Mouse (Mus musculus) A20 (cell line): Measurements from ENCODE around the gene Hmgn3.

Experiments used
- DNase-seq: peaks from one replicate; pipeline ENCODE4 v3.0.0-alpha.2; 2011; ENCODE audit warnings: low read depth, low spot score

The Hmgn3 gene

DNA sequence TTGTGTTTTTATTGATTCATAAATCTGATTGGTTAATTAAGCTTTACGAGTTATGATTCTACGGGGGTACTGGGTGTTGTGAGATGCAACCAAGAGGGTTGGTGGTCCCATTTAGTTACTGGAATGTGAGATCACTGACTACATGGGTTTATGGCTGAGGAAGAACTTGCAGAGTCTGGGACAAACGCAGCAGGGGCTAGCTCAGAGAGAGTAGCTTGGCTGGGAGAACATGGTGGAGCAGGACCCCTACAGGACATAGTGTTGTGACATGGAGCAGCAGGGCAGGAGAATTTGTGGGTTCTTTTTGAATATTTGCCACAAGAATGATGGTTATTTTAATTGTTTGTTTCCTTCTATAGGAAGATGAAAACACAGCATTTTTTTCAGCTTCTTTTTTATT is 45.7 kb downstream of the Hmgn3 start:
- DNase-seq, result no peak

DNA sequence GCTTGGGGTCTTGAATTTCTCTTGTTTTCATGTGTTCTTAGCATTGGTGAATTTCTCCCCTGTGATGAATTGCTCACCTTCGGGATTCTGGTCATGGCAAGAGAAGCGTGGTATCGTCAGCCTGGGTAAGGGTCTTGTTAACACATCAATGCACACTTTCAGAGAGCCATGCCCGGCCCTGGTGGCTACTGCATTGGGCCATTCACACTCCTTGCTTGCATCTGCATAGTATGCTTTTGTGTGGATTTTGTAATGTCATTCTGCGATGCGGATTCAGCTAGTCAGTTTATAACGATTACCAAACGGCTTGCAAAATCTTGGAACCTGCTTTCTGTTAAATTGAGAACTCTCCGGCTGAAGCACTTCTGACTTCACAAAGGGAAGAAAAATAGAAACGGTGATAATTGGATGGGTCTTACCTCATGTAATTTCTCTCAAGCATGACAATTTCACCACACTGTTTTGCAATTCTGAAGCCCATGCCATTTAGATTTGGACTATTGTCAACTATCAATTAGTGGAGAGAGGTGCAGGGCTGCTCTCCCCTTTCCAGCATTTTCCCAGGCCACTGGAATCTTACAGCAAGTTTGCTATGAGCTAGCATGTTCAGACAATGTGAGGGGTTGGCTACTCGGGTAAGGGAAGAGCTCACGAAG is 47.7 kb downstream of the Hmgn3 start:
- no peak for DNase-seq

DNA sequence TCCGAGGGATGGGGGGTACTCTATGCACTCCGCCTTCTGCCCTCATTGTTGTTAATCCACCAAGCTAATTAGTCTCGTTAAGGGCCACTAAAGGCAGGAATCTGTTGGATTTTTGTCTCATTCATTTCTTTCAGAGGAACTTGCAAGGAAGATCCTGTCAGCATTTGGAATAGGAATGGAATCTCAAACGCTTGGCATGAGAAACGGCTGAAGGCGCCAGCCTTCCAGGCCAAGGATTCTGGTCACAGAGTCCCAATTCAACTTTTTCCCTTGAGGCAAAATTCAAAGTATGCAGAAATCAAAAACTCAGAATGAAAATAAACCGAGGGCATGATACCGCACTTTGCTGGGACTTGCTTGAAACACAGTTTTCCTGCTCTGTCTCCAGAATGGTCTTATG is 48.7 kb downstream of the Hmgn3 start:
- no peak for DNase-seq

DNA sequence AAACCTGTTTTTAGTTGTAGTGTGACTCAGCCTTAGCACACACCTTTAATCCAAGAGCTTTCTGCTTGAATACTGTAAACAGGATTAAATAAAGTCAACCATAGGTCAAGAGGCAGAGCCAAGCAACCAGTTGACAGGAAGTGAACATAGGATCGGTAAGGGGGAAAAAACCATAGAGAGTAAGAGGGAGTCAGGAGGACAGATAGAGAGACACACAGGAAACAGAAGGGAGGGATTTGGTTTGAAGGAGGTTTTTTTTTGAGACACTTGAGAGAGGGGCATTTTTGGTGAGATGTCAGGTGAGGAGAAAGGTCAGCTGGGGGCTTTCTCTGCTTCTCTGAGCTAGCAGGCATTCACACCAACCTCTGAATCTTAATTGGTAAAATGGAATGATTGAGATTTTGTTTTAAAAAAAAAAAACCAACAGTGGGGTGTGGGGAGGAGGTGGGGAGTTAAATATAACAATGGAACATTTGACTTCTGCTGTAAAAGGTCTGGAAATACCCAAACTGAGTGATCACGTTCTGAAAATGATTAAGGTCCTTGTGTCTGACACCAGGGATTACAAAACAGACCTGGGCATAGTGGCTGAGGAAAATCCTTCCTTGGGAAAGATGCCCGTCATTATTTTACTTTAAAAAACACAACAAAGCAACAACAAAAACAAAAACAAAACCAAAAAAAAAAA is 51.7 kb downstream of the Hmgn3 start:
- DNase-seq, result no peak

DNA sequence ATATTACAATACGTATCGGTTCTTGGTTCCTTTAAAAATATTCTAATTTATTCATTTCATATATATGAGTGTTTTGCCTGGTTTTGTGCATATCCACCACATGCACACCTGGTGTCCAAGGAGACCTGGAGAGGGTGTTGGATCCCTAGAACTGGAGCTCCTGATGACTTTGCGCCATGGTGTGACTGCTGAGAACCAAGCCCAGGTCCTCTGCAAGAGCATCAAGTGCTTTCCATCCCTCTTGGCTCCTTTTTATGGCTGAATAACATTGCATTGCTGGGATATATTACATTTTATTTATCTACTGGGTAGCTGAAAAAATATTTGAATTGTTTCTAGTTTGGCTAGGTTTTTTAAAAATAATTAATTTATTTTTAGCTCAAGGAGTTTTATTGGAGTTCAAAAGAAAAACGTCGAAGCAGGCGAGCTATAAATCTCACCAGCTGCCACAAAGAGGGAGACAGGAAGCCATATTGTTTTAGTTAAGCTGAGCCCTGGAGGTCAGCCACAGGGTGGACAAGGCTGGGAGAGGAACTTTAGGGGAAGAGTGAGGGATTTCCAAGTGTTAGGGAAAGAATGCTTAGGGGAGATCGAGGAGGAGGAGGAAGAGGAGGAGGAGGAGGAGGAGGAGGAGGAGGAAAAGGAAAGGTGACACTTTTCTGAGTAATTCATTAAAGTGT is 62.6 kb downstream of the Hmgn3 start:
- DNase-seq, result no peak

DNA sequence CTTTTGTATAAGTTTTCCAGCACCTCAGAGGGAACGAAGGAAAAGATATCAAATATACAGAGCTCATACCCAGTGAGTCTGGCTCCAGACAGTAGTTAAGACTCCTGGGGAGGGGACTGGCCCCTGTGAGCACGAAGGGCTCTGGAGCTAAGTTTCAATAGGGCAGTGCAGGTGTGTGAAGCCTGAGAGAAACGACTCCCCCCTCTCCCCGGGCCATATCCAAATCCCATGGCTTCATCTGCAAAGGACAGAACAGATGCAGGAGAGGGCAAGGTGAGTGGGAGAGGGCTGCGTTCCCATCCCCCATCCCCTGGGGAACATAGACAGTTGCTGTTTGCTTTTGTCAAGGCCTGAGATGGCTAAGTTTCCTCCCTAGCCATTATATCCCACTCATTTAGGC is 63.4 kb downstream of the Hmgn3 start:
- DNase-seq, result no peak

DNA sequence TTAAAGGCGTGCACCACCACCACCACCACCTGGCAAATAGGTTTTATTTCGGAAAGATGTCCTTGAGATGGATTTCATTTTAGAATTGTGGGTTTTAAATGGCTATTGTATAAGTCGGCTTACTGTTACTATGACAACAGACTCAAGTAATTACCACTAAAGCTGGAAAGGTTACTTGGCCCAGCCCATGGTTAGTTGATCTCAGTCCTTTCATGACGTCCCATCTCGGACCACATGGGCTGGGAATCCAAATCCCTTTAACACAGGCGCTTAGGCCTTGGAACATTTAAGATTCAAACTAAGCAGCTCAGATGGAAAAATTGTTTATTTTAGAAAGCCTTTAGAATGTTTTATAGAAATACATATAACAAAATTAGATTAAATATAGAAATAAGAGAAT is 64.2 kb downstream of the Hmgn3 start:
- no peak for DNase-seq

DNA sequence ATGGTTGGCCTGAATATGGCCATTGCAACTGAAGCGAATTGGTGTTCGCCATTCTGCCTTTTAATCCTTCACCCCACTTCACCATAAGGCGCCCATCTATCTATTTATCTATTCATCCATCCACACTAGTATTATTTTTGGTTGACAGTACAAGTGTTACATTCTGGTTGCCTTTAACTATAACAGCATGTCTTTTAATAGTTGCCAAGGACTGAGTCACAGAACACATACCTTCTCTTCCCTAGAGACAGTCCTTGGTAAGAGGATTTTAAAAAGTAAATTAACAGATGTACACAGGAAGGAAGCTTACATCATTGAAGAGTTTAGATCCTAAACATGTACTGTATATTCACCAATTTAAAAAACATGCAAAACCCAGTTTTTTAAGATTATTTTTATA is 66.8 kb downstream of the Hmgn3 start:
- DNase-seq, result no peak

DNA sequence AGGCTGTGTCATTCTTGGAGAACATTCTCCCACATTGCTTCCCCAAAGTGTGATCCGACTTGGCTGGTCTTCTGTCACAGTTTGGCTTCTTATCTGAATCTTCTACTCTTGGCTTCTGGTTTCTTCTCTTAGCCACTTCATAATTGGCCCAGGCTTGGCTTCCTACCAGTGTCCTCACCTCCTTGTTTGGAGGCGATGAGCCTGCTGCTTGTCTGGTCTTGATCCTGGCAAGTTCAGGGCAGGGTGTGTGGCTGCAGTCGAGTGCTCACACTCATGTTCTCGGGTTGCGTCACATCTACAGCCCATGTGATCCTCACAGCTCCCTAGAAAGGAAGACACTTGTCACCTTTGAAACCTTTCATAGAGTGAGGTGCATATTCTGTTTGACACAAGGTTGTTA is 78.2 kb downstream of the Hmgn3 start:
- DNase-seq, result no peak

DNA sequence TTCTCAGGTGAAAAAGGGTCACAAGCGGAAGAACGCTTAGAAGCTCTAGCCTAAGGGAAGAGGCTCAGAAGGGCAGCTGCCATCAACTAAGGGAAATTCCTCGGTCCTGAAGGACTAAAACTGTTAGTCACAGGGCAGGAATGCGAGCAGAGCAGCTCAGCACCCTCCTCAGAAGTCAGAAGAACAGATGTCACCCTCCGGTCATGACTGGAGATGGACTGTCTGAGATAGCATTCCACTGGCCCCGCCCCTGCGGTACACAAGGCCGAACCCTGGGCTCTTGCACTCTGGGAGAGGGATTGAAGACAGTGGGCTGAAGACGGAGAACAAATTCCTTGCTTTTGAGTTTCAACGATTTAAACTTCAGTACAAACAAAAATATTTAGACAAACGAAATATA is 85.2 kb downstream of the Hmgn3 start:
- DNase-seq, result no peak
